Mouse (Mus musculus) forebrain, postnatal 0 days (tissue): ENCODE measurements at regions not wholly inside any gene's neighbourhood (a gene's known extent, or its start where the extent isn't known, plus 50 kb on each side); places are given as distances from the start of the nearest gene placed in this dataset.
A peak's percentile ranks its signal among the peaks of the same experiment; 100 is the strongest.

Experiments
- ATAC-seq: fragments of 200-750 bp; cut with Nextera tagmentation; 2 replicates; pipeline ENCODE4 v1.8.0; 2017; ENCODE audit warnings: mild to moderate bottlenecking, moderate library complexity
- DNase-seq: peaks from one replicate; pipeline ENCODE4 v3.0.0-alpha.2; 2015
- H3K27ac ChIP-seq: fragments of 300-500 bp; sonication (generic); 2 replicates; pipeline ENCODE4 v1.5.1; 2014; ENCODE audit warnings: low read depth, mild to moderate bottlenecking, antibody characterized with exemption, low read length, moderate library complexity, mixed read lengths
- H3K27me3 ChIP-seq: fragments of 300-500 bp; sonication (generic); 2 replicates; pipeline ENCODE4 v1.6.1; 2014; ENCODE audit warnings: mild to moderate bottlenecking, low read length, mixed read lengths; ENCODE audit not compliant: insufficient read depth
- H3K36me3 ChIP-seq: fragments of 300-500 bp; sonication (generic); 2 replicates; pipeline ENCODE4 v1.6.1; 2014; ENCODE audit warnings: mild to moderate bottlenecking, moderate library complexity; ENCODE audit not compliant: insufficient read depth
- H3K4me1 ChIP-seq: fragments of 300-500 bp; sonication (generic); 2 replicates; pipeline ENCODE4 v1.6.1; 2014; ENCODE audit warnings: antibody characterized with exemption; ENCODE audit not compliant: insufficient read depth
- H3K4me2 ChIP-seq: fragments of 300-500 bp; sonication (generic); 2 replicates; pipeline ENCODE4 v1.6.1; 2014; ENCODE audit warnings: low read depth, mild to moderate bottlenecking, moderate library complexity
- H3K4me3 ChIP-seq: fragments of 300-500 bp; sonication (generic); 2 replicates; pipeline ENCODE4 v1.5.1; 2014; ENCODE audit warnings: low read depth, low read length, mixed read lengths
- H3K9ac ChIP-seq: fragments of 300-500 bp; sonication (generic); 2 replicates; pipeline ENCODE4 v1.6.1; 2014; ENCODE audit warnings: mild to moderate bottlenecking
- H3K9me3 ChIP-seq: fragments of 300-500 bp; sonication (generic); 2 replicates; pipeline ENCODE4 v1.6.1; 2016; ENCODE audit warnings: low read length
- CTCF ChIP-seq: sonication (generic); IDR thresholded peaks from 2 replicates; pipeline ENCODE4 v1.5.1; 2016; ENCODE audit warnings: antibody characterized with exemption, control low read depth, low read depth
- WGBS: fragments of 180-500 bp; shearing (Covaris S2); extraction: QIAGEN DNeasy Blood & Tissue Kit; methylation state at CpG from one replicate; pipeline ENCODE4 v1.1.7; 2014; 5-methylcytosine and 5-hydroxymethylcytosine counted together

DNA sequence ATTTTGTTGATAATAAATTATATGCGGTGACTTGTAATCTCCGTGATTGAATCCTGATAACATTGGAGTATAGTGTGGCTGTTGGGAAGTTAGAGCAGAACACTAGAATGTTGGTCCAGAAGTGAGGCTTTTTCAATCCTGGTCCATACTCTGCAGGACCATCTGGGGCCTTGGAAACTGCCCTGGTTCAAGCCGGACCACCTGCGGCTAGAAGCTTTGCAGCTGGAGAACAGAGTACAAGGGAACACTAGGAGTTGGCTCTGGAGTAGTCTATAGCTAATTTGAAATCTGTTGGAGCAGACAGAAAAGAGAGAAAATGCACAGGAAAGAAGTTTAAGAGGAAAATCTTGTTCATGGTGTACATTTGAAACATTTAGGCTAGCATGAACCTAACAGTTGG lies 79.0 kb downstream of the Casp12 start:
- Histone ChIP-seq H3K4me1 (no peaks in the 10 kb centered on the region), H3K4me2 (no peak overlapping the region), H3K9ac (no peak overlapping the region), H3K27ac (no peak overlapping the region), H3K4me3 (no peak overlapping the region), H3K36me3 (no peaks in the 10 kb centered on the region), H3K27me3 (no peaks in the 10 kb centered on the region), H3K9me3 (no peaks in the 10 kb centered on the region)
- WGBS: 94% methylated on average over 4 of the region's 4 CpGs
- DNase-seq (no peak), ATAC-seq (no peak)
- TF ChIP-seq CTCF: no peak

DNA sequence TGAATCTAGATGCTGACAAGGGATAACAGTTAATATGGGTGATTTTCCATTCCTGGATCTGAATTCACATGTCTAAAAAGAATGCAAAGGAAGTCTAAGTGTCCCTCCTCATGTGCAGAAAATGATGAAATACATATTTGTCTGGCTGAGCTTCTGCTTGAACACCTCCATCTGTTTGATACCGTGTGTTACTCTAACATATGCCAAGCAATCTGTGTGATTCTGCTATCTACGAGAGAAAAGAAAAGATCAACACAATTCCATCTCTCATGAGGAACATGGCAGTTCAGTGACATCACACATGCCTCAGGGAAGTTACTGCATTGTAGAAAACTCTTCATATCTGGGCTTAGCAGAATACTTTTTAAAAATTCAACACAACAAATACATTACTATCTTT lies 103.0 kb downstream of the Casp12 start:
- Histone ChIP-seq H3K27me3 (no peaks in the 10 kb centered on the region), H3K27ac (no peak overlapping the region), H3K4me3 (no peak overlapping the region), H3K36me3 (no peaks in the 10 kb centered on the region), H3K9me3 (no peaks in the 10 kb centered on the region), H3K4me1 (no peaks in the 10 kb centered on the region), H3K4me2 (no peak overlapping the region), H3K9ac (no peak overlapping the region)
- DNase-seq: peak; percentile 38
- peak; percentile 69 for ATAC-seq
- 56% methylated on average over 2 of the region's 2 CpGs for WGBS
- TF ChIP-seq CTCF: no peak

DNA sequence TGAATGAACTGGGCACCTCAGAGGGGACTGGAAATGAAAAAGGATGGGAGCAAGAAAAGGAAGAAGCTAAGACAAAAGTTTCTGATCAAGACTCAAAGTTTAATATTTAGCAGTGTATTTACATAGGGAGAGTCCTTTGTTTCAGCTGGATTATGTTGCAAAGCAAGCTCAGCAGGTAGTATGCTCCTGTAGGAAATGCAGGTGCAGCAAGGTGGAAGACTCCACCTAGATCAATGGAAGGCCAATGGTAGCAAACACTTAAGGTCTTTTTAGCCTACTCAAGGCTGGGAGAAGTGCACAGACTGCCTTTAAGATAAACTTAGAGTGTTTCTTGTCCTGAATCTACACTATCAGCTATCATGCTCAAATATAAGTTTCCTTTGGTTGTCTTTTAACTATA lies 111.4 kb downstream of the Casp12 start:
- no peaks in the 10 kb centered on the region for H3K4me1 ChIP-seq
- no peak for DNase-seq
- H3K4me2 ChIP-seq: no peak overlapping the region
- no peak overlapping the region for H3K9ac ChIP-seq
- H3K4me3 ChIP-seq: no peak overlapping the region
- no peak overlapping the region for H3K27ac ChIP-seq
- no peaks in the 10 kb centered on the region for H3K9me3 ChIP-seq
- H3K27me3 ChIP-seq: no peaks in the 10 kb centered on the region
- no peak for ATAC-seq
- TF ChIP-seq CTCF: no peak
- no peaks in the 10 kb centered on the region for H3K36me3 ChIP-seq

DNA sequence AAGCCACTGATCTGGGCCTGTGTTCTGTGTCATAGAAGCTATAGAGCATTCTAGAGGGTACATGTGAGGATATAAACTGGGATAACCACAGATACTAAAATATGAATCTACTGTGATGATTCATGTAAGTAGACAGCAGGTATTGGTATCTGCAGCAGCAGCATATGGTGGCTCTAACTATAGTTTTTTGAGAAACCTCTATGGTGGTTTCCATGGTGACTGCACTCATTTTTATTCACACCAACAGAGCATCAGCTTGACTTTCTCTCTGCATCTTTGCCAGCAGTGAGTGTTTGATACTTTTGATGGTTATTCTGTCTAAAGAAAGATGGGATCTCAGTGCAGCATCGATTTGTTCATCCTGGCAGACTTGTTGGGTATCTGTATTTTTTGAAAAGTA lies 126.8 kb downstream of the Casp12 start:
- H3K9ac ChIP-seq: no peak overlapping the region
- no peak overlapping the region for H3K4me3 ChIP-seq
- no peaks in the 10 kb centered on the region for H3K9me3 ChIP-seq
- H3K4me2 ChIP-seq: no peak overlapping the region
- no peak for TF ChIP-seq CTCF
- WGBS: 71% methylated on average over 1 of the region's 1 CpGs
- no peaks in the 10 kb centered on the region for H3K27me3 ChIP-seq
- H3K36me3 ChIP-seq: no peaks in the 10 kb centered on the region
- H3K4me1 ChIP-seq: no peaks in the 10 kb centered on the region
- no peak overlapping the region for H3K27ac ChIP-seq
- DNase-seq (peak; percentile 32), ATAC-seq (peak; percentile 74)

DNA sequence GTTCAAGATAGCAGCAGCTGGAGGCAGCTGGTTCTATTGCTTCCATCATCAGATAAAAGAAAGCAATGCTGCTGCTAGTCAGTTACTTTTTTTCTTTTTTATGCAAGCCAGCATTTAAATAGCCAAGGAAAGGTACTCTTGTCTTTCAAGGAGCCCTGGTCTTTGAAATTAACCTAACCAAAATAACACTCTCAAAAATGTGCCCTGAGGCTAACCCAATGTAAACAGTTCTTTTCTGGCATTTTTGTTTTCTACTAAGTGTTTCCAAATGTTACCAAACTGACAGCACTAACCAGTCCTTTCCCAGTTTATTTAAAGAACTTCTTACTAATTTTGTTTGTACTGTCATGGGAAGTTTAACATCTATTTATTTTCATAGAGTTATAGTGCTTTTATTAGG lies 129.0 kb downstream of the Casp12 start:
- no peaks in the 10 kb centered on the region for H3K9me3 ChIP-seq
- TF ChIP-seq CTCF: no peak
- ATAC-seq: no peak

DNA sequence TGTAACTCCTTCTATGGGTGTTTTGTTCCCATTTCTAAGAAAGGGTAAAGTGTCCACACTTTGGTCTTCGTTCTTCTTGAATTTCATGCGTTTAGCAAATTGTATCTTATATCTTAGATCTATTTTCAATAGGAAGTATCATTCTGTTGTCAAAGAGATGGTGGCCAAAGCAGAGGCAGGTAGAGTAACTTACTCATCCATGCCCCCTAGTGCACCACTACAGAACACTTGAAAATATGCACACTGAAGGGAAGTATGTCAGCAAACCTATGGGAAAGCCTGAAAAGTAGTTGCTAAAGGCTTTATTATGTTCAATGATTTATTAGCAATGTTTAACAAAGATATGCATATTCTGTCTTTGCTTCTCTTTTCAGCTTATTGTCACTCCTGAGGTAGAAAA lies 140.0 kb downstream of the Casp12 start:
- ATAC-seq (no peak), DNase-seq (no peak)
- H3K36me3 ChIP-seq: no peaks in the 10 kb centered on the region
- WGBS: 94% methylated on average over 2 of the region's 2 CpGs
- H3K27me3 ChIP-seq: no peaks in the 10 kb centered on the region
- H3K27ac ChIP-seq: no peak overlapping the region
- no peak overlapping the region for H3K9ac ChIP-seq
- no peak overlapping the region for H3K4me2 ChIP-seq
- TF ChIP-seq CTCF: no peak
- H3K4me3 ChIP-seq: no peak overlapping the region
- no peaks in the 10 kb centered on the region for H3K4me1 ChIP-seq
- no peaks in the 10 kb centered on the region for H3K9me3 ChIP-seq

More for the DNA sequence above, 129.0 kb downstream of the Casp12 start:
- no peaks in the 10 kb centered on the region for H3K36me3 ChIP-seq
- no peak overlapping the region for H3K4me3 ChIP-seq
- no peak overlapping the region for H3K9ac ChIP-seq
- no peak for DNase-seq
- H3K27me3 ChIP-seq: no peaks in the 10 kb centered on the region
- H3K4me1 ChIP-seq: no peaks in the 10 kb centered on the region
- no peak overlapping the region for H3K27ac ChIP-seq
- H3K4me2 ChIP-seq: no peak overlapping the region

DNA sequence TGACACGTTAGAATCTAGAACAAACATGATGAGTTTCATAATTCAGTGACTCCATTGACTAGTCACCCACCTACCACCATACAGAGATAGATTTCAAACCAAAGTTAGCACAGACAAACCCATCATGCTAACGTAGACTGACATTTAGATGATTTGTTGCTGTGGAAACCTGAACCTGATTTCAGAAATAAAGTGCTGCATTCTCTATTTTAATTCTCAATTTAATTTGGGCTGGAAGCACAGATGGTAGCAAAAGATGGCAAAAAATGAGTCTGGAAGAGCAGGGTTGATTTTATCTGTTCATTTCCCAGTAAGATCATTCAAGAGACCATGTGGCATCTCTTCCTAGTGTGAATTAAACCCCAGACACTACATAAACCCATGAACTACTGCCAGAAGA lies 151.6 kb downstream of the Casp12 start:
- peak; percentile 68 for DNase-seq
- WGBS: 40% methylated on average over 2 of the region's 2 CpGs
- TF ChIP-seq CTCF: no peak
- H3K4me3 ChIP-seq: no peak overlapping the region
- H3K27ac ChIP-seq: no peak overlapping the region
- H3K36me3 ChIP-seq: no peaks in the 10 kb centered on the region
- ATAC-seq: peak; percentile 93
- H3K27me3 ChIP-seq: no peaks in the 10 kb centered on the region
- no peak overlapping the region for H3K9ac ChIP-seq
- H3K4me2 ChIP-seq: no peak overlapping the region
- no peaks in the 10 kb centered on the region for H3K9me3 ChIP-seq
- no peaks in the 10 kb centered on the region for H3K4me1 ChIP-seq

DNA sequence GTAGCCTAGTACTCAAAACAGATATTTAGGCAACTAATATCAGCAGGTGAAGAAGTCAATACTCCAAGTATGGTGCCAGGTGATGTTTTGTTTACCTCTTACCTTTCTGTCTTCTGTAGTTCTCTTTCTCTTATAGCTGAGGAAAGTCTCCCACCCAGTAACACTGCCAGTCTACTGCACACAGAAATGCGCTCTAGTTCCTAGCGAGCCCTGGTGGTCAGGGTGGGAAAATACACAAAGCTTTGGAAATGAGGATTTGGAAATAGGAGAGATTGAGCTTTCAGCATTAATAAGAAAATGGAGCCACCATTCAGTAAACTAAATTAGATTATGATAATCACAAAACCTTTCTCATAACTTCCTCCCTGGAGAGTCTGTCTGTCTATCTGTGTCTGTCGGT lies 153.1 kb downstream of the Casp12 start:
- WGBS: 69% methylated on average over 3 of the region's 3 CpGs
- Histone ChIP-seq H3K4me3 (no peak overlapping the region), H3K27me3 (no peaks in the 10 kb centered on the region), H3K27ac (no peak overlapping the region), H3K9me3 (no peaks in the 10 kb centered on the region), H3K4me2 (no peak overlapping the region), H3K4me1 (no peaks in the 10 kb centered on the region), H3K36me3 (no peaks in the 10 kb centered on the region), H3K9ac (no peak overlapping the region)
- DNase-seq (no peak), ATAC-seq (no peak)
- peak; percentile 53 for TF ChIP-seq CTCF
